Mouse (Mus musculus) R1 (cell line): ENCODE measurements around the gene Ftsj1.

Source experiments
- DNase-seq: peaks from one replicate; pipeline ENCODE4 v3.0.0-alpha.2; 2018; ENCODE audit warnings: low read depth, low spot score

Gene Ftsj1

DNA sequence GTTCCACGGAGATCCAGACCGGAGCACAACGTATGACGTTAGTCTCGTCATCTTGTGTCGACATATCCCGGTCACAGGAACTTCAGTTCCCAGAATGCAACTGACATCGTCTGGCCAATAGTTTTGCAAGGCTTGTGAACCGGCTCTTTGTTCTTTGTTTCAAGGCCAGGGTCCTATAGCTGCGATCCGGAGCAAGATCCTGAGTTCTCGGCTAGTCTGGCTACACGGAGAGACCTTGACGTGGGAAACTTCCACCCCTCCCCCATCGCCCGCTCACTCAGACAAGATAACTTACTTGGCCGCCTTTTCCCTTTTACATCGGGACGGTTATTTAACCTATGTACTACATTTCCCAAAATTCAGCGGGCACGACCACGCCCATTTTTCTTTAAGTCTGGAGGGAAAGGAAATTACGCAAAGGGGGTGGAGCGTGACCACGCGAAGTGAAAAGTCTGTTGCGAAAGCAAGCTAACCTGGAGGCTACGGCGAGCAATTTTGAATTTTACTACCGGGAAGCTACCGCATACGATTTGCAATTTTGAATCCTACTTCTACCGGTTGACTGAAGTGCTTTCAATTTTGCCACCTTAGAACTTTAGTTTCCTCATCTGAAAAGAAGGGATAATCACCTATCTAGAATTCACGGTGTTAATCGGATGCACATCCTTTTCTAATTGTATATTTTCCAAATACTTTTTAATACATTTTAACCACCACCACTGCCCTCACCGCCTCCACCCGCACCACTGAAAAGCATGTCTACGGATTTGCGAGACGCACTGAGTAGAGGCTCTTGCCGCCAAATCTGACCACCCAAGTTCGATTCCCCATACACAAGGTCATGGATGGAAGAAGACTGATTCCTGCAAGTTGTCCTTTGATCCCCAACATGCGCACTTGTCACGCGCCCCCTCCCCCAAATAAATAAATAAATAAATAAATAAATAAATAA lies at the start of gene Ftsj1:
Gene Ftsj1 (minus strand): TSS at position 73 of the 952 bp plus-strand sequence.
- peak; percentile 95 for DNase-seq

DNA sequence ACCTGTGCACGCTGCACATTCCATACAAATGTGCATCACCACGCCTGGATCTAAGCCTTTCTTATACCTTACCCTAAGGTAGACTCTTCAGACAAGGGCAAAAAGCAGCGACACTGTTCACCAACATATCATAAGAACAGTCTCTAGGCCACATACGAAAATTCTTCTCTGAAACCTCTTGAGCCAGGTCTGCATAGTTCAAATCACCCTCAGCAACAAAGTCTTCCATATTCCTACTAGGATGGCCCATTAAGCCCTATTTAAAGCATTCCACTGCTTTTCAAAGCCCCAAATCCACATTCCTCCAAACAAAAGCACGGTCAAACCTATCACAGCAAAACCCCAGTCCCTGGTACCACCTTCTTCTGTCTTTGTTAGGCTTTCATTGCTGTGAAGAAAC lies 36.4 kb upstream of the Ftsj1 start:
- peak; percentile 57 for DNase-seq

DNA sequence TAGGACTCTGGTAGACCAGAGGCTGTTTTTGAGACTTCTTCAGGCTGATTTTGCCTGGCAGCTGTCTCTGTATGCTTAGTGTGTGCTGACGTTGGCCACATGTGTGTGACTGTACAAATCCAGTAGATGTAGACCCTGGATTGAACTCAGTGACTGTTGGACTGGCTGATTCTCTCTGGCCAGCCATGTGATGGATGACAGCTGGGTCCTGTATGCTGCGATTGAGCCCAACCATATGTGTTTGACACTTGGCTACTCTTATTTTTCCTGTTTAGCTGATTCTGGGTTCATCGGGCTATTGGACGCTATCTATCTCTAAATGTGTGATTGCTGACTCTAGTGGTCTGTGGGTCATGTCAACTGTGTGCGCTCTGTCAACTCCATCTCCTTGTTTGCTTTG lies 21.9 kb upstream of the Ftsj1 start:
- no peak for DNase-seq

DNA sequence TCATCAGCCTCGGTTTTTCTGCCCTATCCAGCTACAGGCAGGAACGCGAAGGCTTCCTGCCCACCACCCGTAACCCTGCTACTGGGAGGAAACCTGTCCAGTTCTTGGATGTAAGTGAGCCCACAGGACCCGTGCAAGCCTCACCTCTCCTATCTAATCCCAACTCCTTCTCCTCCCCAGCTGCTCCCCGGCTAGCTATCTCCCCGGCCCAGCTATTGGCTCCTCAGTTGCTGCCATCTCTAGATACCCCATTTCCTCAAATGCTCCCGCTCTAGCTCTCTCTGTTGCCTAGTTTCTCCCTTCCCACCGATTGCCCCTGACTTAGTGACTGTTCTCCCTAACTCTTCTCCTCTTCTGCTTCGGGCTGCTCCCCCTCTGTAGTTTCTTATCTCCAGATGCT lies 19.8 kb upstream of the Ftsj1 start:
- DNase-seq, result no peak

DNA sequence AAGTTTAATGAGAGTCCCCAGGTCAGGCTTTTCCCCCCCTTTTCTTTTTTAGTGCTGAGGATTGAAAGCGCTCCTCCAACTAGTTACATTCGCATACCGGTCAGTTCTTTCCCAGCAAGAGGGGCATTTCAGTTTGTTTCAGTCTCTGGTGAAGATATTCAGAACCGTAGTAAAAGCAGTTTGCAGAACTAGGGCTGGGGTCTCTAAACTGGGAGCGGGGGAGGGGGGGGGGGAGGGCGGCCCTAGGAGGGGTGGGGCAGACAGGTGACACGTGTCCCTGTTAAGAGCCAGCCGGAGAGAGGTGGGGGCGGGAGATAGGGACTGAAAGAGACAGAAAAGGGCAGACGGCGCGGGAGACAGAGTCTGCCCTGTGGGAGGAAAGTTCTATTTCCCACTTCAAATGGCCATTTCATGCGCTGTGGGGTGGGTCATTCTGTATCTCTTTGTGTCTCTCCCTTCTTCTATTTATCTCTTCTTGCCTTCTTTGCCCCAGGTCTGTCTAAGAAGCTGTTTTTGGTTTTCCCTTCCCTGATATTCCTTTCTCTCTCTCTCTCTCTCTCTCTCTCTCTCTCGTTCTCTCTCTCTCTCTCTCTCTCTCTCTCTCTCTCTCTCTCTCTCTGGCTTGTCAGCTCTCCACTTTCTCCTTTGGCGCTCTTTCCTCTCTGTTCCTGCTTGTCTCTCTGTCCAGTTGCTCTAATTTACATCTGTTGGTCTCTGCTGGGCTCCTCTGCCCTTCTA lies 19.0 kb upstream of the Ftsj1 start, which contains the start of gene Slc38a5:
Gene Slc38a5 (plus strand): TSS at position 51 of the 738 bp plus-strand sequence.
- DNase-seq, result no peak

DNA sequence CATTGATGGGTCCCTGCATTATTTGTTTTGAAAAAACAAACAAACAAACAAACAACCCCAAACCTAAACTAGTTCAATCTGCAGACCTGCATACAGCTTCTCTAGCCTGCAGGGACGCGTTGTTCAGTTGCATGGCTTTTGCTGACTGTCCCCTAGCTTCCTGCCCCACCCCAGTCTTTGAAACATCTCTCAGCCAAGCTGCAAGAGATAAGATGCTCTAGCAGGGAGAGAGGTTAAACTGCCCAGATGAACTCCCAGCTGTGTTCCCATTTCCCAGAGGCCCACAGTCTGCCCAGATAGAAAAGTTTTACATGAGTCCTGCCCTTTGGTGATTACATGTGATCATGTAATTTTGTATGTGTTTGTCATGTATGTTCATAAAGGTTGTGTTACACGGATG lies 12.0 kb upstream of the Ftsj1 start:
- DNase-seq, result no peak

DNA sequence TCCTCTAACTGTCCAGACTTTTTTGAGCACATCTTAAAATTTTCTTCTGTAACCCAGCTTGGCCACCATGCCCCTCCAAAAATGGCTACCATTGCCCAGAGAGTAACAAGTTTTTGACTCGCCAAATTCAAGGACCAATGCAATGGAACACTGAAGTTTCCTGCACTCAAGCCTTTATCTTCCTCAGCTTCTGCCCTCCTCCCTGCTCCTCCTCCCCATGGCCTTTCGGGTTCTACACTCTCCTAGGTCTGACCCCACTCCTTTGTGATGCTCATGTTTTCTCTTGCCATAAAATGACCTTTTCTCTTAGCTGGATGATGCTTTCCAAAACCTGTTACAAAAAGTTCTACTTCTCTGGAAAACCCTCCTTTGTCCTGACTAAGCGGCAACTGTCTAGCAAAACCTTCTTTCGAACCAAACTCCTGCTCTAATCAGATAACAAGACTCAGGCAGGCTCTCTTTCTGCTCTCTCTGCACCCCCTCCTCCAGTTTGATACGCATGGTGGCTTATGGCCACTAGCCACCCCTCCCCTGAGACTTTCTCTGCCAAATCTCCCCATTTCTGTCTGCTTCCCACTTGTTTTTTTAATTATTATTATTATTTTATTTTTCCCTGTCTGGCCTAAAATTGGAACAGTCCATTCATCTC lies 11.1 kb upstream of the Ftsj1 start:
- no peak for DNase-seq

DNA sequence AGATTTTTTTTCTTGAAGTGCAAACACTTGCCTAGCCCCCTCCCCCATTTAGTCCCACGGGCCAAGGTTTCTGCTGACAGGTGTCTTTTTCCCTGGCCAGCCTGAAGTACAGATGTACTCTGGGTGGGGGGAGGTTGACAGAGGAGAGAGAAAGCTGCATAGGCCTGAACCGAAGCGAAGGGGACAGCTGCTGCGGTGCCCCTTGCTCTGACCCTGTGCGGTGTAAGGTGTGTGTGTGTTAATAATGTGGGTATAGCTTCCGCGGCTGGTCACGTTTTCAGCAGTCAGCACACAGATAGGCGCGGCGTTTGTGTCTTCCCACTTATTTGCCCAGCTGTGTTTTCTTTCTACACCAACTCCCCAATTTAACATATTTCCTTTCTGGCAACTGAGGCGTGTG lies 7.3 kb upstream of the Ftsj1 start:
- DNase-seq, result no peak

DNA sequence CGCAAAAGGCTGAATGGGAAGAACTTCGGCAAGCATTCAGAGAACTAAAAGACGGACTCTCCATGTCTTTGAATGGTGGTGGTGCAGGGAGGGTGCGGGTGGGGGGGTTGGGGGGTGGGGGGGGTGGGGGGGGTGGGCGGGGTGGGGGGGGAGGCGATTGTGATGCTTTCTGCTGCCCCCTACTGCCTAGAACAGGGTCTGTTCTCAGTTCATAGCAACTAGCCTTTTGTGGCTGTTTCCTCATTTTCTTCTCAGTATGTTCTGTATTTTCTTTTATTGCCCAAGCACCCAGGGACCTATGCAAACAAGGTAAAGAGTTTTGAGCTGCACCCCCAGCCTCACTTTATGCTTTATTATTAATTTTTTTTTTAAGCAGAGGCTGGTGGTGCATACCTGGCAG lies 3.6 kb upstream of the Ftsj1 start:
- no peak for DNase-seq

DNA sequence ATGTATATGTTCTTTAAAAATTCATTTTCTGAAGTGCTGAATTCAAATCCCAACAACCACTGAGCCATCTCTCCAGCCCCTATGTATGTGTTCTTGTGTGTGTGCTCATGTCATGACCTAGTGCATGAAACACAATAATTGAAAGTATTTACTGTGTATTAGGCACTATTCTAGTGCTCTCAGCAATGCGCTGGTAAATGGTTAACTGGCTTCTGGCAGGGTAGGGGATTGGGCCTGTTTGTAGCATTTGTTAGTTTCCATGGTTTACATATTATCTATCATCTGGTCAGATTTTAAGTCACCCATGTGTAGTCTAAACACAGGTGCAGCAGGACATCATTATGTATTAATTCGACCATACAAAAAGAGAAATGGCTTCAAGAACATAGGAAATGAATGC lies 1.5 kb upstream of the Ftsj1 start:
- DNase-seq, result no peak

DNA sequence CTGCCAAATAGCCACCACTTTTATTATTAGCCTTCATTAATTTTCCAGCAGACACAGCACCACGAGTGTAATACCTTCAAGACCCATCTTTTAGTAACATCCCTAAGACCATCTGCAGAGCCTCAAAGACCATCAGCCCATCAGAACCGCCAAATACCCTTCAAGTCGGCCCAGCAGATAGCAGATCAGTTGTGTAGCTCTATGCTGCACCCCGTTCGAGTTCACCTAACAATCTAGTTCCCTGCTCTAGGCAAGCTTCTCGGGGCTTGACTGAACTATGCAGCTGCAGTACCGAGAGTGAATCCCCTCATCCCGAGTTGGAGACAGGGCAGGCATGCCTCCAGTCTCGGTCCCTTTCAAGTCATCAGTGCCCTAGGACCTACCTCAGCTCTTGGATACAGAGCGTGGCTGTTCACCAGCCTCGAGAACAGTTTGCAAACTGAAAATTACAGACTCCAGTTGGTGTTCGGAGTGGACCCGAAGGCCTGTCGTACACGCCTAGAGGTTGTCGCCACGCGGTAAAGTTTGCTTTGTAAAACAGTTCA lies 345 bp downstream of the Ftsj1 start:
- DNase-seq, result no peak

DNA sequence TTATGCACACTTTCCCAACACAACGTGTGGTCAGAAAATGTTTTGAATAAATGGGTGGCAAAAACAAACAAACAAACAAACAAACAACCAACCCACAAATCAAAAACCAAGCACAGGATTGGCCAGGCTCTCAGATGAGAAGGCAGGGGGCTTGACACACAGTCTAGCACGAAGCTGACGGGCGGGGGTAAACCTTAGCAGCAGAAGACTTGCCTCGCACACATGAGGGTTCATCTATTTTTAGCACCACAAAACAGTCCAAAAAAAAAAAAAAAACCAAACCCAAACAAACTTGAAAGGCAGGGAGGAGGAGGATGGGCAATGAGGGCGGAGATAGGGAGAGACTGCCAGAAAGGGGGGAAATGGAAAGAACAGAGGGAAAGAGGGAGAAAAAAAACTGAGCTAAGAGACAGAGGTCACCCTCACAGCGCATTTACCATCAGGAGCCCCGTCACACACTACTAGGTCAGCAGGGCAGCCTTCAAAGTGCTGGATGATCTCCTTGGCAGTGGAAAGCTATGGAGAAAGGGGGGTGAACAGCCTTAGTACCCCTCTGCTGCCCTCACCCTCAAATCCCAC lies 3.6 kb downstream of the Ftsj1 start:
- no peak for DNase-seq

DNA sequence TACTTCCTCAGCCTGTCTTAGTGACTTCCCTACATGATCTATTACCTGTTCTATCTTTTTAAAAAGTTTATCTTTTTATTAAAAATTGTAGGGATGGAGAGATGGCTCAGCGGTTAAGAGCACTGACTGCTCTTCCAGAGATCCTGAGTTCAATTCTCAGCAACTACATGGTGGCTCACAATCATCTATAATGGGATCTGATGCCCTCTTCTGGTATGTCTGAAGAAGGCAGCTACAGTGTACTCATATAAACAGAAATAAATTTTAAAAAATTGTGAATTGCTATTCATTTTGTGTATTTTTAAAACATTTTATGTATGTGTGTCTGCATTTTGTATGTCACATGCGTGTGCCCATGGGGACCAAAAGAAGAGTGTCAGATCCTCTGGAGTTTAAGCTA lies 4.5 kb downstream of the Ftsj1 start:
- no peak for DNase-seq

DNA sequence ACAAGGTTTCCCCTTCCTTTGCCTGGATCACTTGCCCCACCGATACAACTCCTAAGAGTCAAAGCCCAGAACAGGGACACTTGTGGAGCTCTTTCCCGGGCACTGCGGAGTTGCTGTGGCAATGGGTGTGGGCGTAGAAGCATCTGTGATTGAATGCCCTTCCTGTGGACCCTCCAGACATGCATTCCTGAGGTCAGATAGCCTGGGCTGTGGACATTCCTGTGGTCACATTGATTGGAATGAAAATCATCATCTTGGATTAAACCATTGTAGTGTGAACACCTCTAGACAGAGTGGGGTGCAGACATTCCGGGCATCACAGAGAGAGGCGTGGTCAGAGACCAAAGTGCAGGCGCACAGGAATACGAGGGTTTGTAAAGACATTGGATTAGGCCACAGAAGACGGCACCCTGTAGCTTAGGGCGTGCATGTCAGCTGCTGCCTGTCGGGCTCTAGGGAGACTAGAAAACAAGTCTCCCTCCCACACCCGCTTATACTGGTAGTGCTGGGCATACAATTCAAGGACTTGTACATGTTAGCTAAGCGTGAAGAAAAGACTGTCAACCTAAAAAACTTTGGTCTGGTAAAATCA lies 13.3 kb downstream of the Ftsj1 start:
- DNase-seq, result peak; percentile 98

DNA sequence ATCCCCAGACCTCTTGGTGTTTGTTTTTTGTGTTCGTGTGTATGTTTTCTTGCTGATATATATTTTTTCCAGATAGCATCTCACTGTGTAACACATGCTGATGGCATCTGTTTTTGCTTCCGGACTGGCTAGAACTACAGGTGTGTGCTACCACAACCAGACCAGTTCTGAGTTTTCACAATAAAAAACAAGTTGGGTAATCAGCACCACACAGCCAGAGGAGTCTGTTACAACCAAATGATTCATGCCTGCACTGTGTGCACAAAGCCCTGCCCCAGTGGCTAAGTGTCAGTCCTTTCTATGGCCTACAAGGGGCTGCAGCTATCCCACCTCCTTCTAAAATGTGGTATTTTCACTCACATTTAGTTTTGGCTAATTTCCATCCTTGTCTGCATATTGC lies 15.5 kb downstream of the Ftsj1 start:
- no peak for DNase-seq

DNA sequence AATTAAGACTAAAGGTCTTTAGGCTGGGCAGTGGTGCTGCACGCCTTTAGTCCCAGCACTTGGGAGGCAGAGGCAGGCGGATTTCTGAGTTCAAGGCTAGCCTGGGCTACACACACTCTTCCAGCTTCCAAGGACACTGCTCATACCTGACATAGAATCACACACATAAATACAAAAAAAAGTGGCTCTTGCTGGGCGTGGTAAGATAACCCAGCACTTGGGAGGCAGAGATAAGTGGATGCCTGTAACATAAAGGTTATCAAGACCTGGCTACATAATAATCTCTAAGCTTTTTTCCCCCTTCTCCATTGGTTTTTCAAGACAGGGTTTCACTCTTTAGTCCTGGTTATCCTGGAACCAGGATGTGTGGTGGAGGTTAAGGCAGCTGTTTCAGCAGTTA lies 18.6 kb downstream of the Ftsj1 start:
- no peak for DNase-seq

DNA sequence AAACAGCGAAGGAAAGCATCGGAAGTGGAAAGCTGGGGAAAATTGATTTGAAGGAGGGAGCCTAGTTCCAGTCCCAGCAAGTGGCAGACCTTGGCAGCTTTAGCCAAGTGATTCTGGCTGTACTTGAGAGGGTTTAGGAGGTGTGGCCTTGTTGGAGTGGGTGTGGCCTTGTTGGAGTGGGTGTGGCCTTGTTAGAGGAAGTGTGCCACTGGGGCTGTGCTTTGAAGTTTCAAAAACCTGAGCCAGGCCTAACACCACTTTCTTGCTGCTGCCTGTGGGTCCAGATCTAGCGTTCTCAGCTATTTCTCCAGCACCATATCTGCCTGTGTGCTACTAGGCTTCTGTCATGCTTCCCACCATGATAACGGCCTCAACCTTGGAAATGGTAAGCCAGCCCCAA lies 21.9 kb downstream of the Ftsj1 start:
- DNase-seq, result peak; percentile 82

DNA sequence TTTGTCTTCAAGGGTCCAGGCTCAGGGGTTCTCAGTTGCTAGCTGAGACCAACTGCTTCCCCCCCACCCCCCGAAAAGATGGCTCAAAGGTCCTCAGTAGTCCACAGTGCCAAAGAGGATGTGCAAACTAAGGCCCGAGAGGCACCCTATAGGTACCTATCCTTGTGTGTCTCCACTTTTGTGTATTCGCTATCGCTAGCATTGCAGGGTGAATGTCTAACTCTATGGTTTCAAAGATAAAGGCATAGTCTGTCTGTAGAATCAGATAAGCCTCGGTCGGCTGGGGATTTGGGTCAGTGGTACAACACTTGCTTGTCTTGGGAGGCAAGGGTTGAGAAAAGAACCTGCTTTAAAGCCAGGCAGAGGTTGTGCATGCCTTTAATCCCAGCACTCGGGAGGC lies 28.7 kb downstream of the Ftsj1 start:
- no peak for DNase-seq

DNA sequence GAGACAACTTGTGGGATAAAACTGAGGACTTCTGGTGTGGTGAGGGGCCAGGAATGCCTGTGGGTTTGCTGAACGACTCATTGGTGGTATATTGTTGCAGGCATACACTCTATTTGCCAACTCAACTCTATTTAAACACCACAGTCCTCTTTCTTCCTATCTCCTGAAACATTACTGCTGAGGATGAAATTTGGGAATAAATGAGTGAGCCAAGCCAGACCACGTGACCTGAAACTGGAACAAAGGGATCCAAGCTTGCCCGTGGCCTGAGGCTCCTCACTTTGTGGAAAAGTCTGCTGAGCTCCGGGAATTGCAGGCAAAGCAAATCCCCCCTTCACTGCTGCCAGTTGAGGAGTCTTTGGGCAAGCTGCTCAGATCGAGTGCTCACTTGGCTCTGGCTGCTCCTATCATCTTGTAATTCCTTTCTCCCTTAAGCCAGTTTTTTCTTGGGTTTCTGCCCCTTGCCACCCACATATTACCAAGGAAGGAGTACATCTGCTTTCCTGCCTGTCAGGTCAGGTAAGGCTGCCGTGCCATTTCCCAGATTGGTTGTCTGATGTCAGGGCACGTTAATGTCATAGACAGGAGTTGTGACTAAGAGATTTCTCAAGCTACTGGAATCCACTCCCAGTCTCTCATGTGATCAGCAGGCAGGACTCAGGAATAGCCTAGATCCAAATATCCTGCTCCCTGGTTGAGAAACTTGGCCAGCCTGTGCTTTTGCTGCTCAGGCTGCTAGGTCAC lies 29.4 kb downstream of the Ftsj1 start:
- DNase-seq, result no peak

DNA sequence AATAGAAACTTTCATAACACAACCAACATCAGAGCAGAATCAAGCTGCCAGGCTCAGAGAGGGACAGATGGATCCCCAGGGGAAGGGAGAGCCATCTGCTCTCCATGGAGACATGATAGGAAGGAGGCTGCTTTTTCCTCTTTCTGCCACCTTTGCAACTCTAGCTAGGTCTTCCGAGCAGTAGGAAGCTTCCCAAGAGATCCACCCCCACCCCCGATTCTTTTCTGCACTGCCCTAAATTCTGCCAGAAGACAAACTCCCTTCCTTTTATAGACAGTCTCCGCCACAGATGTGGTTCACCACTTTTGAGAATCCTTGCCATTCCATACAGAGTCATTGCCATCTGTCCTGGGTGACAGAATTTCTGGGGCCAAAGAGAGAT lies 29.9 kb downstream of the Ftsj1 start:
- no peak for DNase-seq

DNA sequence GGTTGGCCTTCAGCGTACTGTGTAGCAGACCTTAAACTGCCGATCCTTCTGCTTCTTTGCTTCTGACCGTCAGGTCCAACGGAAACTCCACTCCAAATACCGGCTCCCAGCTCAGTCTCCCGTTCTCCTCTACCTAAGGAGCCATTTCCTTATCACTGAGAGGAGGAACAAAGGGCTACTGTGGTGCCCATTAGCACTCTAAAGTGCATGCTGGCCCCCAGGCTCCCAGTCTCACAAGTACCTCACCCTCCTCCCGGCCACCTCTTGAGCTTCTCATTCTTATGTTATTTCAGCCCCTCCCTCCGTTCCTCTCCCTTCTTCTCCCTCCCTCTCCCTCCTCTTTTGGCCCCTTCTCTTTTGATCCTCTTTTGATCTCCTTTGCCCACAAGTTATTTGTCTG lies 32.6 kb downstream of the Ftsj1 start:
- DNase-seq, result peak; percentile 93
